Mouse (Mus musculus) cerebellum, postnatal 36 days (tissue): ENCODE data around the gene Tmsb15l.
"Not testable (repeated sequence)": the region's sequence is repeated elsewhere in the genome, so short reads cannot be mapped to it uniquely, and the experiment has no call there.

Experiments used
- DNase-seq, 2 experiments: peaks; one replicate each; pipeline ENCODE4 v3.0.0; 2021 to 2022; ENCODE audit warnings: mixed read lengths in 2 of 2

Tmsb15l gene

DNA sequence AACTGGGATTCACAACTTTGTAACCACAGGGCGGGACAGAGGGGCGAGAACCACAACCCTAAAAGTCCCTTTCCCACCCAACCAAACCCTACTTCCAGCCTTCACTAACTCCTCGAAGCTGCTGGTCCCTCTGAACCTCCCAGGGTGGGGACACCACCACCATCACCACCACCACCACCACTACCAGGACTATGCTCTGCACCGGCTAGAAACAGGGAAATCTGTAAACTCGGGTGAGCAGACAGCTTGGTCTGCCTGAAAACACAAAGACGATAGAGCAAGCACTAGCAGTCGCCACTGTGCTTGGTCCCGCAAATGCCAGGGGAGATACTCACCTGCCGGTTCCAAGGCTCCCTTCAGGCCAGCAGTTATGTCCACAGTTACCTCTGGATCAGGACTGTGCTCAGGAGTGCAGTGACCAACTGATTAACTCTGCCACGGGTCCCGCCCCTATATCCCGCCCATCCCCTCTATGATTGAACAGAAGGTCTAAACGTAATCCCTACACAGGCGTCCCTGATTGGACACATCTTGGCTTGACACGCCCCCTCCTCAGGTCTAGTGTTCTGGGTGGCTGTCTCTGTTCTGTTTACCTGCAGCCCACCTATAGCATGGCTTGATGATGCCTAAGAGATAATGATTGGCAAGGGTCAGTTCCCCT is at the start of gene Tmsb15l, which contains the start of gene Tmsb15b1:
Gene Tmsb15l, minus strand, starts transcription at position 446 of the 661 bp plus-strand sequence.
Gene Tmsb15b1, minus strand, starts transcription at position 451 of the 661 bp plus-strand sequence.
- peak; percentile 51 to 78 for DNase-seq

DNA sequence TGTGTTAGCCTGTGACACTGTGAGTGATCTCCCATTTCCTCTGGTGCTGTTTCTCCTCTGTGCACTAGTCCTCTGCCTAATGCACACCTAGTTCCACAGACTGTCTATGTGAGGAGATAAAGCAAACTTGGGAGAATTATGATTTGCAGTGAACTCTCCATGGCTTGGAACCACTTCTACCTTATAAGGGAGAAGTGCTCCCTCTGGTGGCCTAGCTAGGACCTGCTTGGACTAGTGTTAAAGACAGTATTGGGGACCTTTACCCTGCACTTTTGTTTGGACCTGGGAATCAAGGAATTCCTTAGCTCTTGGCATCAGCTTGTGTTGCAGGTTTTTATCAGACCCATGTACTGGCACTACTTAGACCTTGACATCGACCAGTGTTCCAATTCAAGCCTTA is 42.6 kb upstream of the Tmsb15l start:
- peak; percentile 59 to 70 for DNase-seq

DNA sequence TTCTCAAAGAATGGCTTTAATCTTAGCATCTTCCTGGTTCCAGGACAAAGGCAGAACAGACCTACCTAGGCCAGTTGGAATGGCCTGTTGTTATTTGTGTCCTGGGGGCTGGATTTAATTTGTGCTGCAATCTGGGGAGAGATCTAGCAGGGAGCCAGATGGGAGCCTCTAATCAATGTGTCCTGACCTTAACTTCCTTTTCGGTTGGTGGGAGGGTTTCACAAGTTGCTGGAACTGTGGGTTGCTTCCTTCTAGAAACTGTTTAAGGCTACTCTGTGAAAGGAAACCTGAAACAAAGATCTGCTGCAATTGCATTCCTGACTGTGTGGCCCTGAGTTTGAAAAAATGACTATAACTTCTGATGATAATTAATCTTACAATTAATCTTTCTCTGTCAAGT is 41.0 kb upstream of the Tmsb15l start:
- no peak for DNase-seq

DNA sequence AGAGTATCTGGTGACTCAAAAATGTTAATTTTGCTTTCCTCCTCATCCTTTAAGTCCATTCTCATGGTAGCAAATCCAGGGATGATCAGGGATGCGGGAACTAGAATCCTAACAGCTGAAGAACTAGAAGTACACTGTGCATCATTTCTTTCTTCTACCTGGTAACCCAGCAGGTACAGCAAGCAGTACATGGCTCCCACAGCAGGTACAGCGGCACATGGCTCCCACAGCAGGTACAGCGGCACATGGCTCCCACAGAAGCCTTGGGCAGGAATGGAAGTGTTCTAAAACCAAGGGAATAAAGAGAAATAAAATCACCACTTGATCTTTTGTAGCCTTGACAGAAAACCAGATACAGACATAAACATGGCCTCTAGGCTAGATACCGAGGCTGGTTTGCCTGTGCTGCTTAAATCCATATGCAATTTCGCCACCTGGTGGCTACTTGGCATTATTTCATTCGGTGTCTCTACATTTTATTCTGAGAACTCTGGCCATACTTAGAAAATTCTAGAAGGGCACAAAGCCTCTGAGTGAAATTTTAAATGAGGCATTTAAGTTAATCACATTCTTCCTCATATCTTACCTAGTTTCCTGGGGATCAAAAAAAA is 38.5 kb upstream of the Tmsb15l start:
- peak; percentile 56 to 62 for DNase-seq

DNA sequence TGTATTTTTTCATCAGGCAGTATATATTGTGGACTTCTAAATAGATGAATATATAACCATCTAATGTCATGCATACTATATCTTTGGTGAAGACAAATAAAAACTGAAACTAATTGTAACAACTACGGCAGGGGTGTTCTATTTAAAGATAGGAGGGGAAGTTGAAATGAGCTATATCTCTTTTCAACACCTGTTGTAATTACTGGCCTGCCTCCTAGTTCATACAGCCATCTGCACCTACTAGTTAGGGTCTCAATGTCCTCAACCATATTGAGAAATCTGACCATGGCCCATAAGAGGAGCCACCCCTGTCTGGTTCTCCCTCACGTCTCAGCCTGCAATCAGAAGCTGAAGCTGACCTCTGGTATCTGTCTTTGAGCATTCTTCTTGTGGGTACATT is 19.6 kb upstream of the Tmsb15l start:
- DNase-seq = no peak

DNA sequence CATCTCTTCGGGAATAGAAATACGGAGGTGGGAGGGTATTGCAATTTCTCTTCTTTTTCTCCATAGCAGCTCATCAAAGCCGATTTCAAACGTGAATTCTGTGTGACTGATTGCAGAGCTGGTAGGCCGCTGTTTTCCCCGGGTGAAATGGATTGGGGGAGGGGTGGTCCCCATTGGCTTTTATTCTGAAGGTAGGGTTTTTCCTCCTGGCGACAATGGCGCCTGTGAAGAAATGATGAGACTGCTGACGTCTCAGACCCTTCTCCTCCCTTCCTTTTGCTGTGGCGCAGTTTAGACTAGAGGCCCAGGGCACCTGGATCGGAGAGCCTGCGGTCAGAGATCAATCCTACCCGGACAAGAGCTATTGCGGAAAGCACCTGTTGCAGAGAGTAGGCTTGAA is 17.0 kb upstream of the Tmsb15l start:
- peak; percentile 18 to 41 for DNase-seq

DNA sequence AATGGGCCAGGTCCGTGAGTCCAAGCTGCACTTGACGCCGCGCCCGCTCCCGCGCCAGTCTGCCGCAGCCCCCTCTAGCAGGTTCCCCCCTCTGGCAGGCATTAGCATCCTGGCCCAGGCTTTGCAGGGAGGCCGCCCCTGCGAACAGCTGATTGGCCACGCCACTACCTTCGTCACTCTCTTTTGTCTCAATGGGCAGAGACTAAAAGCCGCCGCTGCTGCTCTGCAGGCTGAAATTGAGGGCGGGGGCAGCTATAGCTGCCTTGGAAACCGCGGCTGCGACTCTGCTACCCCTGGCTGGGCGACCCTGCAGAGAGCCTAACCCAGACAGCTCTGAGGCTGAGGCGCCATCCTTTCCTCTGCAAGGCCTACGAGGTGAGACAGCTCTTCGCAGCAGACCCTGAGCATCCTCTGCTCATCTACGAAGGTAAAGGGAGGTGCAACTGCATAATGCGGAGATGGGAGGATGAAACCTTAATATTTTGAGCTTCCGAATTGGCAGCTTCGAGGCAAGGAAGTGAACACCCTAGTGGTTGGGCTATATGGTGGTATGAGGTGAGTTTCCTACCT is 16.4 kb upstream of the Tmsb15l start, which contains the start of gene Zcchc18:
Gene Zcchc18, plus strand, starts transcription at position 178 of the 570 bp plus-strand sequence.
- DNase-seq = peak; percentile 81 to 82

DNA sequence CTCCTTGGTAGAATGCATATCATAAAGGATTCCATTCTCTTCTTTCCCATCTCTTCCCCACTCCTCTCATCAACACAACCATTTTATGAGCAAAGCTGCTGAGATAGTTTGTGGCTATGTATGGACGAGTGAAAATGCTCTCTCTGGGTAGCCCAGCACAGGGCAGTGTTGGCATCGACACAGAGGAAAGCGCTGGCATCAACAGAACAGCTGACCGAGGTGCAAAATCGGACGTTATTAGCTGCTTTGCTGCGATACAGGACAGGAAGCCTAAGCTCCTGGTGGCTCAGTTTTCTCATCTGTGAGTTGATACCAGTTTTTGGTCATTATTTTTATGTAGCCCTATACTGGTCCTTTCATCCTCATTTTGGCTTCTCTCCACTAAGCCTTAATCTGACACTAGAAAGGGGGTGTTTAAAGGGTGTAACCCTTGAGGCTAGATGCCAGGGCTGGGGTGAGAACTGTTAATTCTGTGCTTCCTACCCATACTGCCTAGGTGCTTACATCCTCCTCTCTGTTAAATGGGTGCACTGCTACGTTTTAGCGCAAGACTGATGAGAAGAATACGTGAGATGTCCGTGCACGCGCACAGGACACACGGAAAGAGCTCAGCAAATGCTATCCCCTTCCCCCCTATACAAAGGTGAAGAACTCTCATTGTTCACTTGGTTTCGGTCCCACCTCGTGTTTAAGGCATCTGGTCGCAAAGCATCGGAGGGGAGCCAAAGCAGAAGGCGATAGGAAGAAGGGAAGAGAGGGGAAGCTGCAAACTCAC is 15.7 kb upstream of the Tmsb15l start:
- DNase-seq = peak; percentile 28 to 41

DNA sequence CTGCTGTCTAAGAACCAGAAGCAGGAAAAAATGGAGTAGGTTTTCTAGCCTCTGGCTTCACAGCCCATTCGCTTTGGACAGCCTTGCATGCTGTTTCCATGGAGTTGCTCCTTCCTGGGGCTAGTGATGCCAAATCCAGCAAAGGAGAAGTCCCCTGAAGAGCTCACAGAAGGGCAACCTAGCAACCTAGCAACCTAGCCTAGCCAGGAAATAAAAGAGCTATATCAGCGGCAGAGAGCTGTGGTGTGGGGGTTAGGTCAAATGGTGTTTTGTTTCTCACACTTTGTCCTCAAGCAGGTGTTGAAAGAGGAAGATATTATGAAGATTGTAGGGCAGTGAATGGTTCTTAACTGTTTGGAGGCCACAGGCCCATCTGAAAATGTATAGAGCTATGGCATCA is 14.6 kb upstream of the Tmsb15l start:
- DNase-seq = peak in 1 of 2 experiments; percentile 9

DNA sequence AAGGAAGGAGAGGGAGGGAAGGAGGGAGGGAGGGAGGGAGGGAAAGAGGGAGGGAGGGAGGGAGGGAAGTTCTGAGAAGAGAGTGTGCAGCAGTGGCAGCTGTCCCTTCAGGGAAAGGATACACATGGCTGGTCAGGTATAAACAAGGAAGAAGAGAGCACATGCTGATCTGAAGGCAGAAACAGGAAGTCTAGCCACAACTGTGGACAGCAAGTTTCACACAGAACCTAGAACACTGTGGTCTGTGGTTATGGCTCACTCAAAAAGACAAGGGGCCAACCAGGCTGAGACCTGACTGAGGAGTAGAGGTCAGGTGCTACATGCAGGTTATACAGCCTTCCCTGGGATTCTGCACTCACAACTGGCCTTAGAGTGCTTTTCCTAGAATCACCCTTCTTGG is 9.4 kb upstream of the Tmsb15l start:
- DNase-seq = no peak

DNA sequence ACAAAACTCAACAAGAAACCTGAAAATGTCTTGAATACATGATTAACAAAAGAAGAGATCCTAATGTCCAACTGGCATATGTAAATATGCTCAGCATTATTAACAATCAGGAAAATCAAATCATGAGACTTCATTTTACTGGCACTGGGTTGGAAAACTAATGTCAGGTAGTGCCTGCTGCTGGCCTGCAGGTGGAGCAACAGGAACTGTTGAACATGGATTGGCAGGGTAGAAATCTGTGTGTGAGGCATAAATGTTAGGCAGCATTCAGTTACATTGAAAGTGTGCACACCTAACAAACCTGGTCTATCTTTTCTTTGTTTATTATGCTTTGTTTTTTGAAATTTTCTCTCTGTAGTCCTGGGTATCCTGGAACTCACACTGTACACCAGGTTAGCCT is 1.9 kb upstream of the Tmsb15l start:
- peak; percentile 19 to 26 for DNase-seq

DNA sequence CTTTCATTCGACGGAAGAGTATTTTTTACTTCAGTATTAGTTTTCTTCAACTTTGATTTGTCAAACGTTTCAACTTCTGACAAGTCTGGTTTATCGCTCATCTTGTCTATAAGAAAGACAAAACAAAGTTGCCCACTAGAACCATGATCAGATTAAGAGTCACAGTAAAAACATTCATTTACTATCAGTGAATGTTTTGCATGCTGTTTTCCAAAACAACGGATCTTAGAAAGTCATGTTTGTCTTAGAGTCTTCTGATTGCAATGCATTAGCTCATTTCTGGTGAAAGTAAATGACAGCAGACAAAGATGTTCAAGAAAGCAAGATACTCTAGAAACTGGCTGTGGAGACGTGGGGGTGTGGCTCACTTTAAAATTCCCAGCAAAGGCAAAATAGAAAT is 1.3 kb downstream of the Tmsb15l start, which contains the start of gene Tmsb15b2:
Gene Tmsb15b2, minus strand, starts transcription at position 101 of the 400 bp plus-strand sequence.
- DNase-seq = not testable (repeated sequence)

DNA sequence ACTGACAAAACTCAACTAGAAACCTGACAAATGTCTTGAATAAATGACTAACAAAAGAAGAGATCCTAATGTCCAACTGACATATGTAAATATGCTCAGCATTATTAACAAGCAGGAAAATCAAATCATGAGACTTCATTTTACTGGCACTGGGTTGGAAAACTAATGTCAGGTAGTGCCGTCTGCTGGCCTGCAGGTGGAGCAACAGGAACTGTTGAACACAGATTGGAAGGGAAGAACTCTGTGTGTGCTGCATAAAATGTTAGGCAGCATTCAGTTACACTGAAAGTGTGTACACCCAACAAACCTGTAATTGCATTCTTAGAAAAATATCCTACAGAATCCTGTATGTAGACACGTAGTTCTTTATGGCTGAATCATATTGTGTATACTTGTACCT is 17.0 kb downstream of the Tmsb15l start:
- peak; percentile 22 to 23 for DNase-seq

DNA sequence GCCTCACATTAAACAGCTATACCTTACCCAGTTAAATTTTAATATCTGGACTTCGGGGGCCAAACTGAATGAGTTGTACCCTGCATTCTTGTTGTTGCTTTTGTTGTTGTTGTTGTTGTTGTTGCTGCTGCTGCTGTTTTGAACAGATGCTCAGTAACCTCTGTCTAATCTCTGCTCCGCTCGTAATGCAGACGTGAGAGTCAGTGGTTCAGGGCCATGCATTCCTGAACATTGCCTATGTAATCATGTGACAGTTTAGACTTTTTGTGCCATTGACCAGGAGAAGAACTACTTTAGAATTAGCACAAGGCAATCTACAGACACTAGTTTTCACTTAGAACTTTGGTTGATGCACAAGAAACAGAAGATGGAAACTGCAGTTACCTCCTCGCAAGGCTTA is 18.4 kb downstream of the Tmsb15l start:
- not testable (repeated sequence) for DNase-seq

DNA sequence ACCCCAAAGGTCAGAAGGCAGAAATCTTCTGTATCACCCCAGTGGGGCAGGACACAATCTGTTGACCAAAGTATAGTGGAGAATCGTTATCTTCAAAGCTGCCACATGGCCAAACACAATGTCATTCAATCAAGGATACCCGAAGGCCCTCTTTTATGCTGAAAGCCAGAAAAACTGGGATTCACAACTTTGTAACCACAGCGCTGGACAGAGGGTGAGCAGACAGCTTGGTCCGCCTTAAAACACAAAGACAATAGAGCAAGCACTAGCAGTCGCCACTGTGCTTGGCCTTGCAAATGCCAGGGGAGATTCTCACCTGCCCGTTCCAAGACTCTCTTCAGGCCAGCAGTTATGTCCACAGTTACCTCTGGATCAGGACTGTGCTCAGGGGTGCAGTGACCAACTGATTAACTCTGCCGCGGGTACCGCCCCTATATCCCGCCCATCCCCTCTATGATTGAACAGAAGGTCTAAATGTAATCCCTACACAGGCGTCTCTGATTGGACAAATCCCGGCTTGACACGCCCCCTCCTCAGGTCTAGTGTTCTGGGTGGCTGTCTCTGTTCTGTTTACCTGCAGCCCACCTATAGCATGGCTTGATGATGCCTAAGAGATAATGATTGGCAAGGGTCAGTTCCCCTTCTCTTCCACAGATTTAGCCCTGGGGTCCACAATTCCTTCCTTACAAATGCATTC is 18.9 kb downstream of the Tmsb15l start:
- DNase-seq = peak; percentile 81 to 88

DNA sequence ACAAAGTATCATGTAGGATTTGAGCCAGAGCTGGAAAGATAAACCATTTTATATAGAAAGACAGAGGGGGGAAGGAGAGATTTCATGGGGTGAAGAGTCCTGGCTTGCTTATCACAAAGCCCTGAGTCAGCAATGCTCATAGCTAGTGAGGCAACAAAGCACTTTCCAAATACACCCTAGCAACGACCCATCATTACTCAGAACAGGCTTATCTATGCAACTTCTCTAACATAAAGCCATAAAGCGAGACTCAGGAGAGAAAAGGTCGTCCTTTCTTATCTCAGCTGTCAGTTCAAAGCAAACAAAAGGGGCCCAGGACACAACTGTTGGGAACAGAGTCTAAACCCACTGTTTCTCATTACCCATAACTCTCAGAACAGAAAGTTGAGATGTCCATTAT is 38.7 kb downstream of the Tmsb15l start:
- no peak for DNase-seq

DNA sequence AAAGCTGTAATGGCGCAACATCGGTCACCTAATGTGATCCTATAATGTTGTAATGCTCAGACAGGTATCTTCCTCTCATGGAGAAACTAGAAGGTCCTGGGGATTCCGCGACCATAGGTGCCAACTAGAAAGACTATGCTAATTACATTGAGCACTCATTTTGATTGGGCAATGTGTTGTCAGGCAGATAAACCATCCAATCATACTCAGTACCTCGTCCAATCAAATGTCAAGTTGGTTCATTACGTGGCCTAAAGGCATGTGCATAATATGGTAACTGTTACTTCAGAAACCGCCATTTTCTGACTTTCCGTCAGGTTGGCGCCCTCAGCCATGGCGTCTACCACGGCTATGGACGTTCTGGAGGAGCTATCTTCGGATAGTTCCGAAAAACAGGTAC is 49.6 kb downstream of the Tmsb15l start, which contains the start of gene H2bfm:
Gene H2bfm, plus strand, starts transcription at position 295 of the 400 bp plus-strand sequence.
- no peak for DNase-seq

DNA sequence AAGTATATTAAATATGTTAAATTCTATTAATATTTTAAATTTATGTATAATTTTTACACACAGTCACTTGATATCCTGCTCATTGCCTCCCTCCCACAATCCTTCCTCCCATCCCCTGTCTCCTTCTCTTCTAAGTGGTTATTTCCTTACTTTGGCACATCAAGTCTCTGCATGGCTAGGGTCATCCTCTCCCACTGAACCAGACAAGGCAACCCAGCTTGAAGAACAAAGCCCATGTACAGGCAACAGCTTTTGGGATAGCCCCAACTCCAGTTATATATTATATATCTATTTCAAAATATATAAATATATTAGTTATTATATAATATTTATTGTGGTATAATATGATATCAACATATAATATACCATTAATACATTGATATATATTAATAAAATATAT is 50.8 kb downstream of the Tmsb15l start:
- no peak for DNase-seq
